Mouse (Mus musculus): ENCODE measurements at regions not wholly inside any gene's neighbourhood (a gene's known extent, or its start where the extent isn't known, plus 50 kb on each side); places are given as distances from the start of the nearest gene placed in this dataset.

- no peak for TF ChIP-seq CTCF (IDR thresholded peaks at IDR 0.05; ENCODE audit: insufficient read depth, low read depth, low read length)
- no peak for TF ChIP-seq POLR2A (IDR thresholded peaks at IDR 0.05; ENCODE audit: insufficient read depth, low read depth, low read length)
Measured at GRCm38 (mm10) chr12:65426884-65427283, 201.6 kb downstream of the Wdr20rt start.

Measured in olfactory bulb, adult 2 months (tissue).